Mouse (Mus musculus) ovary, postnatal 14 days (tissue): ENCODE measurements around the gene A430033K04Rik.

ENCODE experiments used
- DNase-seq: peaks from one replicate; pipeline ENCODE4 v3.0.0; 2022; ENCODE audit warnings: low spot score

A430033K04Rik gene

GRCm38 (mm10) chr5:138694496-138695167 lies 72.0 kb downstream of the A430033K04Rik start:
- DNase-seq, result no peak

GRCm38 (mm10) chr5:138697466-138697865 lies 74.8 kb downstream of the A430033K04Rik start:
- DNase-seq, result no peak
